Mouse (Mus musculus) bone marrow, adult 2 months (tissue): ENCODE results near the gene Cxcl17. TPM values are rescaled to one million over a fixed set of nuclear protein-coding genes. Genes with fewer than 3 reads are reported as not detected.

Source experiments
- H3K27ac ChIP-seq: fragments of 200-500 bp; 2 replicates; pipeline ENCODE4 v1.5.1; 2012; ENCODE audit warnings: low read depth, mild to moderate bottlenecking, control low read depth, inconsistent platforms, low read length; ENCODE audit not compliant: control insufficient read depth, poor library complexity, insufficient read depth
- H3K4me1 ChIP-seq: fragments of 200-500 bp; 2 replicates; pipeline ENCODE4 v1.6.1; 2011; ENCODE audit warnings: low read length; ENCODE audit not compliant: control insufficient read depth, insufficient read depth
- H3K4me3 ChIP-seq: fragments of 200-500 bp; replicated peaks from 2 replicates; pipeline ENCODE3; 2011; ENCODE audit warnings: mild to moderate bottlenecking, low read depth, low read length, control low read depth; ENCODE audit not compliant: control insufficient read depth
- CTCF ChIP-seq: fragments of 200-500 bp; IDR thresholded peaks from 2 replicates; pipeline ENCODE4 v1.5.1; 2011; ENCODE audit warnings: low read length, control low read depth; ENCODE audit not compliant: control insufficient read depth, insufficient read depth
- POLR2A ChIP-seq: fragments of 200-500 bp; IDR thresholded peaks from 2 replicates; pipeline ENCODE4 v1.6.1; 2011; ENCODE audit warnings: low read depth, mild to moderate bottlenecking, control low read depth, low read length, borderline replicate concordance; ENCODE audit not compliant: control insufficient read depth
- WGBS: fragments of 180-500 bp; shearing (Covaris S2); methylation state at CpG from one replicate; pipeline ENCODE4 v1.1.7; 2018; 5-methylcytosine and 5-hydroxymethylcytosine counted together
- polyA plus RNA-seq: library from polyadenylated mRNA; stranded (reverse); fragments of >200 nt; gene quantifications from 2 replicates; pipeline ENCODE4 v1.2.4, GENCODE M21; 2011; ENCODE audit warnings: low replicate concordance; ENCODE audit not compliant: missing spikeins, insufficient read depth, insufficient read length

Gene Cxcl17
- polyA plus RNA-seq, 1 experiment: not detected

DNA sequence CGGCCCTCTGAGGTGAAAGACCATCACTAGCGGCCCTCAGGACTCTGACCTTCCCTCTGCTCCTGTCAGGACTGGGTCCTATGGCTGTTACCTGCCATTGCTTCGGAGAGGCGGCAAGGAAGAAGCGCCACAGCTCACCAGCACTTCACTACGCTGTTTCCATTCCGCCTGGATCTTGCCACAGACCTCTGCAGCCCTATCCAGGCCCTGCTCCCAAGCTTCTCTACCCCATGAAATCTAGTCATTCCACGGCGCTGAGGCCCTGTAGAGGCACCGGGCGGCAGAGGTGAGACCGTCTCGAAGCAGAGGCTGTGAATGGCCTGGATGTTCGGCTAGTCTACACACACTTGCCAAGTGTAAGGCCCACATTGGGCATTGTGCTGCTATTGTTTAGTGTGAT lies 16.1 kb downstream of the Cxcl17 start:
- no peak overlapping the region for H3K27ac ChIP-seq
- no peak overlapping the region for H3K4me3 ChIP-seq
- WGBS: 93% methylated on average over 14 of the region's 14 CpGs
- H3K4me1 ChIP-seq: no peaks in the 10 kb centered on the region; the same call in 1 of the 2 replicates
- TF ChIP-seq CTCF (no peak), POLR2A (no peak)

DNA sequence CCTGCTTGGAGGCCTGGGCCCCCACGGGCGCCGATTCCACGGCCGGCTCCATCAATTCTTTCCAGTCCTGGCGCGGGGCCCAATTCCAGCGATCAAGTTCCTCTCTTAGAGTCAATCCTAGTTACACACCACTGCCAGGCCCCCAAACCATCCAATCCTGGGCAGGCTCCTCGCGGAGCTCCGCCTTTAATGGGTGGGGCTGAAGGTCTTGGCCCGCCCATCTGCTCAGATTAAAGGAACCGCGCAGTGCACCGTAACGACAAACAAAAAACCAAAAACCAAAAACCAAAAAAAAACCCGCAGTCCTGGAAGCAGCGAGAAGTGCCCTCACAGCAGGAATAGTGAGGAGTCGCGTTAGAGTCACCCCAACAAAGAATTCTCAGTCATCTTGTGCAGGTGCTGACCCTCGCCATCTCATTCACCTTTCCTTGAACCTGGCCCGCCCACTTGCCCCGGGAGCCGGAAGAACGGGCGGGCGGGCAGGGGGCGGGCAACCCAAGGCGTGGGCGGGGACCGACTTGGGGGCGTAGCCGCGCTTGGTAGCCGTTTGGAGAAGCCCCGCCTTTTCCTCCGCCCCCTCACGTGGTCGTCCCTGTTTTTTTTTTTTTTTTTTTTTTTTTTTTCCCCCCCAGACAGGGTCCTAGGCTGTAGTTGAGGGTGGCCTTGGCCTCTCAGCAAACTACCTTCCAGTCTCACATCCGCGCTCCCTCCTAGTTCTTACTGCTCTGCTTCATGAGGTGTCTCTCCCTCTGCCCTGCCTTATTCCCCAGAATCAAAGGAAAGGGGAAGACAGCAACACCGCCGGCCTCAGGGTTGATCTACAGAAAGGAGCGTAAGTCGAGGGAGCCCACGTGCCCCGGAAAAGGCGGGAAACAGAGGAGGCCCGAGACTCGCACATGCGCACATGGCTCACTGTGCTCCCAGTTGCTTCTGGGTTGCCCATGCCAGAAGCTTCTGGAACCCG lies 16.8 kb downstream of the Cxcl17 start:
- no peaks in the 10 kb centered on the region; the same call in 1 of the 2 replicates for H3K4me1 ChIP-seq
- H3K27ac ChIP-seq: peak overlapping the region; percentile 94
- WGBS: 2% methylated on average over 52 of the region's 52 CpGs
- no peak for TF ChIP-seq POLR2A
- TF ChIP-seq CTCF: no peak
- H3K4me3 ChIP-seq: peak overlapping the region; percentile 73

- no peaks in the 10 kb centered on the region; the same call in 1 of the 2 replicates for H3K4me1 ChIP-seq
- no peak for TF ChIP-seq CTCF
- no peak for TF ChIP-seq POLR2A
- peak overlapping the region; percentile 94 for H3K27ac ChIP-seq
- WGBS: under 1% methylated on average over 22 of the region's 22 CpGs
- peak overlapping the region; percentile 73 for H3K4me3 ChIP-seq
Observed at GRCm38 (mm10) chr7:25395186-25395557, 17.5 kb downstream of the Cxcl17 start.

DNA sequence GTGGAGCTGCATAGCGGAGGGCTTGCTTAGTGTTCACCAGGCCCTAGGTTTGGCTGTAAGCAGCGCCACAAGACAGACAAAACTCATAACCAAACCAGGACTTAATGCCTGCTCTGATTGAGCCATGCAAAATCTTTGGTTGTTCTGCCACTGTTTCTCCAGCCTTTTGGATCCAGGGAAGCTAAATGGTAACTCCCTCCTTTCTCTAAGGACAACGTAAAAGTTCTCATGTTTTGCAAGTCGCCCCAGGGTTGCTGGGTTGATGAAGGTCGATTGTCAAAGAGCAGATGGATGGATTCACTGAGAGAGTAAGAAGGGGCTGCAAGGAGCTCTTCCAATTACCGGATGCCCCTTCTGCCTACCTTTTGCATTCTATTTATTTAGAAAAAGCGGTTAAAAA lies 17.9 kb downstream of the Cxcl17 start:
- TF ChIP-seq CTCF (no peak), POLR2A (no peak)
- H3K27ac ChIP-seq: peak overlapping the region; percentile 94
- H3K4me3 ChIP-seq: peak overlapping the region; percentile 73
- no peaks in the 10 kb centered on the region; the same call in 1 of the 2 replicates for H3K4me1 ChIP-seq
- 9% methylated on average over 7 of the region's 7 CpGs for WGBS

DNA sequence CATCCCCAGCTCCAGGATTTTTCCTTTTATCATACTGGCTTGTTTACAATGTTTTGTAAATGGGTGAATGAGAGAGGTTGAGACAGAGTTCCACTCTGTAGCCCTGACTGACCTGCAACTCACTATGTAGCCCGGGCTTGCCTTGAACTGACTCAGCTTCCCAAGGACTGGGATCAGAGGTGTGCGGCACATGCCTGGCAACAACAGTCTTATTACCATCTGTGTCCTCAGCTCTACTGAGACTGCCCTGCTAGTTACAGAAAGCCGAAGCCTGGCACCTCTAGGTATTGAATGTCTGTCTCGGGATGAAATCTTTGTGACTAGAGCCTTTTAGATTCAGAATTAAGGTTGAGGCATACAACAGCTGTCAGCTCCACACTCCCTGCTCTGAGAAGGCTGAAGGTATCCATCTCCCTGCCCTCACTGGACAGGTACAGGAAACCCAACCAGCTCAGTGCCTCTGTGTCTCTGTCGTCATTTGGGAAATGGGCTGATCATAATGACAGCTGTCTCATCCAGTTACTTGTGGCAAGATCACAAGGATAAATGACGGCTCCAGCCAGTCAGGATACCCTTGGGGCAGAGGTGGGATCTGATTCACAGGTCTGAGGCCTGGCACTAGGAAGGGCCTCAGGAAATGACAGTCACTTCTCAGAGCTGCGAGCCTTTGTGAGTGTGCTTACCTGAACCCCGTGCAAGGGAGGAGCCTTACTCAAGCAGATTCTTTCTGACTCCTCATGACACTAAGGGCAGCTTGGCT lies 19.1 kb downstream of the Cxcl17 start:
- WGBS: 59% methylated on average over 8 of the region's 8 CpGs
- H3K4me3 ChIP-seq: no peak overlapping the region
- H3K27ac ChIP-seq: no peak overlapping the region
- TF ChIP-seq CTCF (no peak), POLR2A (no peak)
- H3K4me1 ChIP-seq: no peaks in the 10 kb centered on the region; the same call in 1 of the 2 replicates

GRCm38 (mm10) chr7:25392851-25393250 lies 19.8 kb downstream of the Cxcl17 start:
- TF ChIP-seq CTCF (no peak), POLR2A (no peak)
- no peak overlapping the region for H3K27ac ChIP-seq
- 83% methylated on average over 7 of the region's 7 CpGs for WGBS
- no peaks in the 10 kb centered on the region; the same call in 1 of the 2 replicates for H3K4me1 ChIP-seq
- no peak overlapping the region for H3K4me3 ChIP-seq

DNA sequence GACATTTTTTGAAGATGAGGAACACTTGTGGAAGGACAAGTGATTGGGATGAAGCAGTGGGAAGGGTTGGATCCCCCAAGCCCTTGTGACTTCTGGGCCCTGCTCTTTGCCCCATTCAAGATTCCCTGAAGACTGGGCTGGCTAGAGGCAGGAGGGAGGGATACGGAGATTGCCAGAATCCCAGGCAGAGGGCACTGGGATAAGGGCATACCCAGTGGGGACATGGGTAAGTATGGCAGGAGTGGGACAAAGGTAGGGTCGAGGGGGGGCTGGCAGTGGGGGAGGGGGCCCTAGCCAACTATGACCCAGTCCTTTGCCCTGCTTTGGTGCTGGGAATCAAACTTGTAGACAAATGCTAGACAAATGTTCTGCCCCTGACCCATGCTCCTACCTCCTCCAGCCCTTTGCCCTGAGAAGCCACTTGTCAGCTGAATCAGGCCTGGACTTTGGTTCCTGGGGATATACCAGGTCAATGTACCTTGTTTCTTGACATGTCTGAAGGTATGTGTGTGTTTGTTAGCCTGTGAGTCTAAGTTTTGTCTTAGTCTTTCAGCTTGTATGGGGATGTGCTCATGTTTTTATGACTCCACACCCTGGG lies 20.7 kb downstream of the Cxcl17 start:
- Histone ChIP-seq H3K27ac (no peak overlapping the region), H3K4me1 (no peaks in the 10 kb centered on the region; the same call in none of the 2 replicates), H3K4me3 (no peak overlapping the region)
- WGBS: 77% methylated on average over 2 of the region's 2 CpGs
- no peak for TF ChIP-seq POLR2A
- TF ChIP-seq CTCF: no peak

DNA sequence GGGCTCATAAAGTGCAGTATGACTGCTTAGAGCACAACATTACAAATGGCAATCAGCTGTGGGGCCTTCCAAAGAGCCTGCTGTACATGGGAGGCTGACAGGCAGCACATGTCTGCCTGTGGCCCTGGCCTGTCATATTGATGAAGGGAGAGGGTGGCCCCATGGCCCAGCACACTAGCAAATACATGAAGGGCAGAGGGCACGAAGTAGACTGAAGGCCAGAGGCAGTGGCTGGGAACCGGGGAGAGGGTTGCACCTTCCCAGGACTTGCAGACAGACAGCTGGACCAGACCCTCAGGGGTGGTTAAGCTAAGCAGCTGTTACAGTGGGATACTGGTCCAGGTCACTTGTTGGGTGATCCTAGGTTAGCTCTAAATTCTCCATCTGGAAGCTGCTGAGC lies 21.7 kb downstream of the Cxcl17 start:
- Histone ChIP-seq H3K27ac (no peak overlapping the region), H3K4me1 (no peaks in the 10 kb centered on the region; the same call in none of the 2 replicates), H3K4me3 (no peak overlapping the region)
- TF ChIP-seq POLR2A (no peak), CTCF (no peak)
- 72% methylated on average over 2 of the region's 2 CpGs for WGBS
